Mouse (Mus musculus) kidney, adult 18-20 months (tissue): ENCODE results near the gene Tfb2m.

Source experiments
- DNase-seq: peaks from one replicate; pipeline ENCODE4 v3.0.0; 2021

Tfb2m gene

DNA sequence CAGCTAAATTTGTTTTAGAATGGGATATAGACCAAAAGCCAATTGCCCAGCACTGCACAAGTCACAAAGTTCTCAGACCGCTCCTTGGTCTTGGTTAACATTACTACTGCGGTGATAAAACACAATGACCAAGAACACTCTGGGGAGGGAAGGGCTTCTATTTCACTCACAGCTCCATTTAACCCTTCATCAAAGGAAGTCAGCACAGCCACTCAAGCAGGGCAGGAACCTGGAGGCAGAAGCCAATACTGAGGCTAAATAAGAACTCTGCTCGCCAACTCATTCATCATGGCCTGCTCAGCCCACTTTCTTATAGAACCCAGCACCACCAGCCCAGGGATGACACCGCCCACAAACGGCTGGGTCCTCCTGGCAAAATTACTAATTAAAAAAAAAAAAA lies 57.5 kb downstream of the Tfb2m start:
- DNase-seq, result no peak

GRCm38 (mm10) chr1:179487990-179488389 lies 58.1 kb downstream of the Tfb2m start:
- DNase-seq, result no peak

DNA sequence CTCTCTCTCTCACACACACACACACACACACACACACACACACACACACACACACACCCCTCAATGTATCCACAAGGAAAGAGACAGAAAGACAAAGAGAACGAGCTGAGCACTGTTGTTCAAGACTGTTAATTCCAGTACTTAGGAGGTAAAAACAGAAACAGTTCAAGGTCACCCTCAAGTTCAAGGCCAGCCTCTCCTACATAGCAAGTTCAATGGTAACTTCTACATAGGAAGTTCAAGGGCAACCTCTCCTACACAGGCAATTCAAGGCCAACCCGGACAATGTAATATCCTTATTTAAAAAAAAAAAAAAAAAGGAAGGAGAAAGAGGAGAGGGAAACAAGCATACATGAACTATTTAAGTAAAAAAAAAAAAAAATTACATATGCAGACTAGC lies 58.8 kb downstream of the Tfb2m start:
- DNase-seq, result no peak

DNA sequence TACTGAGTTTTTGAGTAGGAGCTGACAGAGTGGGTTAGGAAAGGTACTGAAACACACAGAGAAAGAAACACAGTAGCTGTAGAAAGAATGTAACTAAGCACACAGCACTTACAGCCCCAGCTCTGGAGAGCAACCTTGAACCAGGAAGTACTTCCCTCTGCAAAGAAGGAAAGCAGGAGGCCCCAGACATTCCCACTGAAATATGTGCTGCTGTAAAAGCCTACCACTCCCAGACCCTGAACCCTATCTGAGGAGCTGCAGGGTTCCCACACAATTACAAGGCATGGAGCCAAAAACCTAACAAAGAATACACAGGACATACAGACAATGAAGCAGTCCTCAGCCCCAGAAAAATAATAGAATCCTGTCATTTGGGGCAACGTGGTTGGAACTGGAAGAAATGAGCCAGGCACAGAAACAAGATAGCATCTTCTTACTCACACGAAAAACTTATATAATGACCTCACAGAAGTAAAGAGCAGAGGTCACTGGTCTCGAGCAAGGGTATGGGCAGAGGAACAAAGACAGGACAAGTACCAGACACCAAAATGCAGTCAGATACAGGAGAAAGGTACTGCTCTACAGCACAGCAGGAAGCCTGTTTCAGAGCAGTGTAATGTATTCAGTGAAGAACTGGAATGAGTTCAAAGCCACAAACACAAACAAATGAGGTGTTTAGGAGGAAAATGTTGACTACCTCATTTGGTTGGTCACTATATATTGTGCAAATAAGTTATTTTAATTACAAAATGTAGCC lies 60.1 kb downstream of the Tfb2m start:
- DNase-seq, result no peak

GRCm38 (mm10) chr1:179480862-179481261 lies 65.2 kb downstream of the Tfb2m start:
- DNase-seq, result no peak
